Mouse (Mus musculus): Measurements from ENCODE around the gene Aff1.

The Aff1 gene

GRCm38 (mm10) chr5:103770447-103771222 lies 78.5 kb downstream of the Aff1 start:
- no peak for DNase-seq (ENCODE audit: low spot score in 2 of 2)

- no peak for DNase-seq (ENCODE audit: low spot score in 2 of 2)
Observed at GRCm38 (mm10) chr5:103771380-103771779, 79.2 kb downstream of the Aff1 start.

GRCm38 (mm10) chr5:103772252-103772651 lies 80.1 kb downstream of the Aff1 start:
- no peak for DNase-seq (ENCODE audit: low spot score in 2 of 2)

- no peak for DNase-seq (ENCODE audit: low spot score in 2 of 2)
Observed at GRCm38 (mm10) chr5:103773100-103773552, 81.0 kb downstream of the Aff1 start.

- DNase-seq (ENCODE audit: low spot score in 2 of 2), result no peak
Observed at GRCm38 (mm10) chr5:103774703-103775333, 82.6 kb downstream of the Aff1 start.

- no peak for DNase-seq (ENCODE audit: low spot score in 2 of 2)
Observed at GRCm38 (mm10) chr5:103775429-103775828, 83.3 kb downstream of the Aff1 start.

GRCm38 (mm10) chr5:103776842-103777241 lies 84.7 kb downstream of the Aff1 start:
- no peak for DNase-seq (ENCODE audit: low spot score in 2 of 2)

- DNase-seq (ENCODE audit: low spot score in 2 of 2), result no peak
Observed at GRCm38 (mm10) chr5:103777446-103777845, 85.3 kb downstream of the Aff1 start.

GRCm38 (mm10) chr5:103778314-103779117 lies 86.3 kb downstream of the Aff1 start:
- no peak for DNase-seq (ENCODE audit: low spot score in 2 of 2)

GRCm38 (mm10) chr5:103779836-103780235 lies 87.7 kb downstream of the Aff1 start:
- no peak for DNase-seq (ENCODE audit: low spot score in 2 of 2)

- DNase-seq (ENCODE audit: low spot score in 2 of 2), result no peak
Observed at GRCm38 (mm10) chr5:103780266-103780665, 88.1 kb downstream of the Aff1 start.

- DNase-seq (ENCODE audit: low spot score in 2 of 2), result no peak
Observed at GRCm38 (mm10) chr5:103780836-103781235, 88.7 kb downstream of the Aff1 start.

- DNase-seq (ENCODE audit: low spot score in 2 of 2), result no peak
Observed at GRCm38 (mm10) chr5:103783086-103783668, 91.0 kb downstream of the Aff1 start.

- no peak for DNase-seq (ENCODE audit: low spot score in 2 of 2)
Observed at GRCm38 (mm10) chr5:103786096-103786495, 93.9 kb downstream of the Aff1 start.

- no peak for DNase-seq (ENCODE audit: low spot score in 2 of 2)
Observed at GRCm38 (mm10) chr5:103788476-103788875, 96.3 kb downstream of the Aff1 start.

- DNase-seq (ENCODE audit: low spot score in 2 of 2), result peak in 1 of 2 experiments; percentile 39
Observed at GRCm38 (mm10) chr5:103788976-103789375, 96.8 kb downstream of the Aff1 start.

- no peak for DNase-seq (ENCODE audit: low spot score in 2 of 2)
Observed at GRCm38 (mm10) chr5:103789619-103790116, 97.5 kb downstream of the Aff1 start.

GRCm38 (mm10) chr5:103791741-103792140 lies 99.6 kb downstream of the Aff1 start:
- no peak for DNase-seq (ENCODE audit: low spot score in 2 of 2)

- DNase-seq (ENCODE audit: low spot score in 2 of 2), result no peak
Observed at GRCm38 (mm10) chr5:103795121-103795520, 102.9 kb downstream of the Aff1 start.

GRCm38 (mm10) chr5:103796035-103796434 lies 103.9 kb downstream of the Aff1 start:
- no peak for DNase-seq (ENCODE audit: low spot score in 2 of 2)

GRCm38 (mm10) chr5:103797774-103798173 lies 105.6 kb downstream of the Aff1 start:
- DNase-seq (ENCODE audit: low spot score in 2 of 2), result no peak

- no peak for DNase-seq (ENCODE audit: low spot score in 2 of 2)
Observed at GRCm38 (mm10) chr5:103799438-103799837, 107.3 kb downstream of the Aff1 start.
